Comparison of ENCODE assay signal across 7 mouse cellular contexts in the genomic region with DNA sequence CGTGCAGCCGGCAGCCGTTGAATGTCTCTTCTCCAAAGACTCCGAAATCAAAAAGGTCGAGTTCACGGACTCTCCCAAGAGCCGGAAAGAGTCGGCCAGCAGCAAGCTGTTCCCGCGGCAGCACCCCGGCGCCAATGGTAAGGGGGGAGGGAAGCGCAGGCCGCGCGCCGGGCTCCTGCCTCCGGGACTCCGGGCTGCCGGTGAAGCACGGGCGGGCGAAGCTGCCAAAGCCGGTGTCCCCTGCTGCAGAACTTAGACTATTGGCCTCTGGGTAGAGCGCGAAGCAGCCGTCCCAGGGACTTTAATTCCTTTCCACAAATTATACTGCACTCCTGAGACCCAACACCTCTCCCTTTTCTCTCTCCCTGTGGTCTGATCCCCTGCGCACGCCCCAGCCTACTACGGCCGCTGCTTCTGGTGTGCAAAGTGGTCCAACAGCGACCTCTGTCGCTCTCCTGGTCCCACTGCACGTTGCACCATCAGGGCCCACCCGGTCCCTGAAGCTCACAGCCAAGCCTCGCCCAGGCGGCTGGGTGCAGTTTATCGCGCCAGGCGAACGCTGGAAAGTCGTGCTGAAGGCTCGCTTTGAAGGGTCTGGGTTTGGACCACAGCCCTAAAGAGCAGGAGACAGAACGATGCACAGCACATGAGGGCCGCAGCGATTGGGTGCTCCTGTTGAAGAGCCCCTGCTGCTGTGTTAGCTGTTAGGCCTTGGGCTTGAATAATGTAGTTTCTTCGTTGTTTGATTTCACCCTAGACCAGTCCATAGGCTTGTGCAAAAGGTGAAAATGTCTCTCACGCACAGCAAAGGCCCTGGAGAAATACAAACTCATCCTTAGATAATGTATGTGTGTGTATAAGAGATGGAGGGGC. TPM values are rescaled to one million over a fixed set of nuclear protein-coding genes. Genes with fewer than 3 reads are reported as not detected.
DNase-seq lines count a peak whose midpoint lies in the region; ATAC-seq and TF ChIP-seq lines count a peak whose summit lies in the region.

No protein-coding gene starts in this region.

- WGBS in hindbrain, embryonic 16.5 days, result under 1% methylated on average over 48 of the region's 48 CpGs
- under 1% methylated on average over 48 of the region's 48 CpGs for WGBS in limb, embryonic 11.5 days
- WGBS in midbrain, embryonic 13.5 days, result under 1% methylated on average over 48 of the region's 48 CpGs

- no peaks in the 10 kb centered on the region for H3K4me1 ChIP-seq in brown adipose tissue, adult 24 weeks (ENCODE audit: control insufficient read depth, insufficient read depth, insufficient read length, low read length)
- H3K4me1 ChIP-seq in hindbrain, embryonic 16.5 days (ENCODE audit: control insufficient read depth, insufficient read depth, low read depth, low read length), result peaks cover 11% of the 10 kb centered on the region
- H3K4me1 ChIP-seq in limb, embryonic 11.5 days (ENCODE audit: control insufficient read depth, insufficient read depth, low read length), result peaks cover 9% of the 10 kb centered on the region
- peaks cover 22% of the 10 kb centered on the region for H3K4me1 ChIP-seq in midbrain, embryonic 13.5 days (replicated peaks)
- peaks cover 17% of the 10 kb centered on the region for H3K4me1 ChIP-seq in testis, adult 2 months (ENCODE audit: control insufficient read depth, insufficient read depth, low read length)

- TF ChIP-seq POLR2A in testis, adult 2 months (IDR thresholded peaks at IDR 0.05; ENCODE audit: control insufficient read depth, low read depth, low read length), result no peak

- H3K4me3 ChIP-seq in brown adipose tissue, adult 24 weeks (ENCODE audit: insufficient read depth, low read depth, low read length), result peak overlapping the region; percentile 25; the same call in 1 of the 2 replicates
- peak overlapping the region; percentile 43 for H3K4me3 ChIP-seq in hindbrain, embryonic 16.5 days (ENCODE audit: low read length)
- H3K4me3 ChIP-seq in limb, embryonic 11.5 days (ENCODE audit: low read depth, low read length), result peak overlapping the region; percentile 37
- peak overlapping the region; percentile 44 for H3K4me3 ChIP-seq in midbrain, embryonic 13.5 days (replicated peaks)
- peak overlapping the region; percentile 51 for H3K4me3 ChIP-seq in testis, adult 2 months (ENCODE audit: control insufficient read depth, low read depth, low read length)

- H3K36me3 ChIP-seq in hindbrain, embryonic 16.5 days (ENCODE audit: control insufficient read depth, insufficient read depth, low read length), result no peaks in the 10 kb centered on the region
- no peaks in the 10 kb centered on the region for H3K36me3 ChIP-seq in limb, embryonic 11.5 days (ENCODE audit: control insufficient read depth, insufficient read depth, low read length)
- no peaks in the 10 kb centered on the region for H3K36me3 ChIP-seq in midbrain, embryonic 13.5 days
- H3K36me3 ChIP-seq in testis, adult 2 months (ENCODE audit: control insufficient read depth, insufficient read depth, low read length), result no peaks in the 10 kb centered on the region

- H3K27ac ChIP-seq in brown adipose tissue, adult 24 weeks (replicated peaks; ENCODE audit: low read depth, low read length), result no peak overlapping the region
- no peak overlapping the region for H3K27ac ChIP-seq in hindbrain, embryonic 16.5 days (ENCODE audit: low read depth, low read length)
- H3K27ac ChIP-seq in limb, embryonic 11.5 days (replicated peaks; ENCODE audit: low read depth, low read length), result no peak overlapping the region
- H3K27ac ChIP-seq in midbrain, embryonic 13.5 days, result peak overlapping the region; percentile 36
- H3K27ac ChIP-seq in testis, adult 2 months (ENCODE audit: control insufficient read depth, insufficient read depth, low read depth, low read length), result no peak overlapping the region

- peak; percentile 62 to 91 for DNase-seq in adrenal gland, adult (ENCODE audit: inconsistent age in 2 of 2, low spot score in 1 of 2)
- DNase-seq in frontal cortex, postnatal 36 days (ENCODE audit: low spot score in 2 of 2), result peak; percentile 76 to 79
- DNase-seq in limb, embryonic 11.5 days (ENCODE audit: low spot score), result peak; percentile 96

- H3K27me3 ChIP-seq in hindbrain, embryonic 16.5 days (replicated peaks; ENCODE audit: control insufficient read depth, insufficient read depth, low read length), result peaks cover 52% of the 10 kb centered on the region
- H3K27me3 ChIP-seq in limb, embryonic 11.5 days (ENCODE audit: control insufficient read depth, insufficient read depth, low read length), result peaks cover 83% of the 10 kb centered on the region
- H3K27me3 ChIP-seq in midbrain, embryonic 13.5 days, result peaks cover 94% of the 10 kb centered on the region
- peaks cover 5% of the 10 kb centered on the region for H3K27me3 ChIP-seq in testis, adult 2 months (ENCODE audit: control insufficient read depth, insufficient read depth, low read length)

- peak; percentile 96 for ATAC-seq in hindbrain, embryonic 16.5 days
- ATAC-seq in limb, embryonic 11.5 days (ENCODE audit: insufficient number of reproducible peaks, low FRiP score, low TSS enrichment, low read depth), result peak; percentile 89
- peak; percentile 96 for ATAC-seq in midbrain, embryonic 13.5 days

- H3K9me3 ChIP-seq in hindbrain, embryonic 16.5 days (ENCODE audit: control insufficient read depth, low read length), result 0 out of 2 replicates have a peak, but pooled peaks cover 2% of the 10 kb centered on the region
- H3K9me3 ChIP-seq in limb, embryonic 11.5 days (ENCODE audit: control insufficient read depth, low read length), result no peaks in the 10 kb centered on the region
- no peaks in the 10 kb centered on the region for H3K9me3 ChIP-seq in midbrain, embryonic 13.5 days

- peak overlapping the region; percentile 82 for H3K4me2 ChIP-seq in hindbrain, embryonic 16.5 days (ENCODE audit: low read length)
- peak overlapping the region; percentile 59 for H3K4me2 ChIP-seq in limb, embryonic 11.5 days (ENCODE audit: low read depth, severe bottlenecking)
- peak overlapping the region; percentile 73 for H3K4me2 ChIP-seq in midbrain, embryonic 13.5 days (replicated peaks)

- H3K9ac ChIP-seq in hindbrain, embryonic 16.5 days (ENCODE audit: low read depth, low read length), result 0 out of 2 replicates have a peak overlapping the region, but pooled peaks have one; percentile 32
- H3K9ac ChIP-seq in limb, embryonic 11.5 days (ENCODE audit: low read length), result peak overlapping the region; percentile 58; the same call in 1 of the 2 replicates
- H3K9ac ChIP-seq in midbrain, embryonic 13.5 days (replicated peaks), result peak overlapping the region; percentile 60

- peak; percentile 81; the same call in 1 of the 2 replicates for TF ChIP-seq CTCF in testis, adult 2 months (IDR thresholded peaks at IDR 0.05; ENCODE audit: control insufficient read depth, insufficient read depth, insufficient replicate concordance, low read depth, low read length)

RNA-seq across cellular contexts. Expression of a gene that starts 5.0 kb away (rescaled TPM):
- polyA plus RNA-seq in brown adipose tissue, adult 24 weeks (2012; ENCODE audit: insufficient read depth, insufficient read length, missing spikeins), result 0.59 TPM in 1 of 2 replicates, not detected in the other
- polyA plus RNA-seq in hindbrain, embryonic 16.5 days (2015; fragmentation: Nextera tagmentation; extraction: Ambion mirVana), result 2.7 and 3.1 TPM in 2 replicates
- polyA plus RNA-seq in limb, embryonic 11.5 days (2014; fragmentation: Nextera tagmentation; extraction: Ambion mirVana), result 37.6 and 43.1 TPM in 2 replicates
- polyA plus RNA-seq in midbrain, embryonic 13.5 days (2015; fragmentation: Nextera tagmentation; extraction: Ambion mirVana), result 59.2 and 101 TPM in 2 replicates
- 6.1 and 6.6 TPM in 2 replicates for polyA plus RNA-seq in testis, adult 2 months (2012; rRNA removed)
